Mouse (Mus musculus): Measurements from ENCODE around the gene Gfra4.

The Gfra4 gene

GRCm38 (mm10) chr2:131042988-131043387, at the start of gene Gfra4:
Gene Gfra4, minus strand, starts transcription at chr2:131043088.
- DNase-seq (ENCODE audit: low spot score): no peak

GRCm38 (mm10) chr2:131090852-131091251, 48.0 kb upstream of the Gfra4 start:
- no peak for DNase-seq (ENCODE audit: low spot score)

- no peak for DNase-seq (ENCODE audit: low spot score)
Observed at GRCm38 (mm10) chr2:131089634-131090033, 46.7 kb upstream of the Gfra4 start.

DNA sequence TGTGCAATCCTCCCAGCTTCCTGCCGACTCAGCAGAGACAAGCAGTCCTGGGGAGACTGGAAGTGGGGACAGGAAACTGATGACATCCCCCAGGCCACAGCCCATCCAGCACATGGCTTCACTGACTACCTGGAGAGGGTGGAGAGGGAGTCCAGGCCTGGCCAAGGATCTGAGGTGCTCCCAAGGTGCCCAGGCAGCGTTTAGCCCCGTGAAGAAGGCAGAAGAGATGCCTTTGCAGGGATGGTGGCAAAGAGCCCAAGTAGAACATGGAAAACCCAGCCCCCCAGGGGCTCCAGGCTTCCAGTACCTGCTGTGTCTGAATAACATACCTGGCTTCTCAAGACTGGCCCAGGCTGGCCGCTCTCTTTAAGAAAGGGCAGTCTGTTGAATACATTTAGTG, 45.7 kb upstream of the Gfra4 start:
- DNase-seq (ENCODE audit: low spot score): no peak

- no peak for DNase-seq (ENCODE audit: low spot score)
Observed at GRCm38 (mm10) chr2:131086667-131087390, 43.9 kb upstream of the Gfra4 start, which contains the start of gene Siglec1. Gene Siglec1, minus strand, starts transcription at chr2:131086765.

GRCm38 (mm10) chr2:131084206-131084605, 41.3 kb upstream of the Gfra4 start:
- DNase-seq (ENCODE audit: low spot score): no peak

DNA sequence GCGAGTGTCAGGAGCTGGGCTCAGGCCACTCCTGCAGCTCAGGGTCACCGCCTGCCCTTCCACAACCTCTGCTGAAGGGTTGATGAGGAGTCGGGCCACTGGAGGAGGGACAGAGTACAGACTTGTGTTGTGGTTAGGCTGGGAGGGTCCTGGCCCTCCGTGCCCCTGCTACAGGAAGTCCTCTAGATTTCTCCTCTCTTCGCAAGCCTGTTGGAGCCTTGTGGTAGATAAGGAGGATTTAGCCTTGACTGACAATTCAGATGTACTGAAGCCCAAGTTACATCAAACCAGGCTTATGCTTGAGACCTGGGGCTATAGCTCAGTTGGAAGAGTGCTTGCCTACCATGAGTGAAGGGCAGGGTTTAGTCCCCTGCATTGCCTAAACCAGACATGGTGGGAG, 37.6 kb upstream of the Gfra4 start:
- DNase-seq (ENCODE audit: low spot score): no peak

GRCm38 (mm10) chr2:131072536-131072935, 29.6 kb upstream of the Gfra4 start:
- DNase-seq (ENCODE audit: low spot score): no peak

GRCm38 (mm10) chr2:131067481-131067880, 24.6 kb upstream of the Gfra4 start:
- DNase-seq (ENCODE audit: low spot score): no peak

DNA sequence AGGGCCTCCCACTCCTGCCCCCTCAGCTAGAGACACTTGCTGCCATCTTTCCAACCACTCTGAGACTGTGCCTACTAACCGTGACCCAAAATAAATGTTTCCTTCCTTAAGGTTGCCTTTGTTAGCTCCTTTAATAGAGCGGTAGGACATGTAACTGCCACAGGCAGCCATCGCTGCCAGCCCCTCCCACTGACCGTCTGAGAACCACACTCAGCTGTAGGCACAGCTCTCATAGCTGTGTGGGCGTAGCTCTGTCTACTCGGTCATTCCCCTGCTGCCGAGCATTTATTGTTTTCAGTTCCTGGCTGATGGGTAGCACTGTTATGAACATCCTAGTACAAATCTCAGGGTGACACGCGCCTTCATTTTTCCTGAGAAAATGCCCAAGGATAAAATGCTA, 23.5 kb upstream of the Gfra4 start:
- no peak for DNase-seq (ENCODE audit: low spot score)

DNA sequence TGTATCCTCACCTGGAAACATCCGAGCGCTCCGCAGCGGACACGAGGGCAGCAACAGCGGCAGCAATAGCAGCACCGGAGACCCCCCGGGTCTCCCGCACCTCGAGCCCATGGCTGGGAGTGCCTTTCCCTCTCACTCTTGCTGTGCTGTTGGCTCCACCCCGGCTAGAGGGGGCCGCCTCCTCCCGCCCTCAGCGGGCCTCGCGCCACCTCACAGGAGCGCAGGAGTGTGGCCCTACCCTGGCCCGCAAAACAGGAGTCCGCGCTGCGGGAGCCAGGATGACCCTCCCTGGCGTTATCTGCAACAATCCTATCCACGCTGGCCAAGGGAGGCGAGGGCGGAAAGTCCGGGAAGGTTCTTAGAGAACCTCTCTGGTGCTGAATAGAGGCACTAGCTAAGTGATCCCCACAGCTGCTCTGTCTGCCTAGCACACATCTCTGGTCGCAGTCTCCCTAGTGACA, 20.5 kb upstream of the Gfra4 start, which contains the start of gene Adam33:
Gene Adam33 (minus strand): TSS at position 411 of the 461 bp plus-strand sequence.
- no peak for DNase-seq (ENCODE audit: low spot score)

DNA sequence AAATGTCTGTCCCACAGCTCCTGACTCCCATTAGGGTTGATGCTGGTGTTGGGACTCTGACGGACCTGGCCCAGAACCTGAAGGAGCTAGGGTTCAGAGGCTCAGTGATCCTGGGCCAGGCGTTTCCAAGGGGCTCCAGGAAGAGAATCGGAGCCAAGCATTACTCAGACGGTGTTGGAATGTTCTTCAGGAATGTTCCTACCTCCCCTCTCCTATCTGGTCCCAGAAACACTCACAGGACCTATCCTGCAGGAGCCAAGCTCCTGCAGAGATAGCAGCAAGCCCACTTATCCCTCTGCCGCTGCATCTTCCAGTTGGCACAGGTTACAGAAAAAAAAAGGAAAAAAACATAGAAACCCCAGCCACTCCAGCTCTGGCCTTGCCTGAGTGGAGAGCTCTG, 18.7 kb upstream of the Gfra4 start:
- no peak for DNase-seq (ENCODE audit: low spot score)

DNA sequence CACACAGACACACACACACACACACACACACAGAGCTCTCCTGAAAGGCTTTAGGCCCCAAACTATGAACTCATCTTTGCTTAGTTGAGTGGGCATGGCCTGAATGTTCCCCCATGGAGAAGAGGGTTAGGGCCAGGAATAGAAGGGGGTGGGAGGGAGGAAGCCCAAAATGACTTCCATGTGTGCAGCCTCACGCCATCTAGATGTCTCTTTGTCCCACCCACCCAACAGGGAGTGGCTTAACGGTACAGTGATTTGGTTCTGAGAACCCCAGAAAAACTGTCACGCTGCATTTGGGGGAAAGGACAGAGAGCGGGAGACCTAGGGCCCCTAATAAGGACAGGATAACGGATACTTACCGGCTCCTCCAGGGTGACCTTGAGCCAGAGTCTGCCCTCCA, 17.9 kb upstream of the Gfra4 start:
- DNase-seq (ENCODE audit: low spot score): peak; percentile 52

DNA sequence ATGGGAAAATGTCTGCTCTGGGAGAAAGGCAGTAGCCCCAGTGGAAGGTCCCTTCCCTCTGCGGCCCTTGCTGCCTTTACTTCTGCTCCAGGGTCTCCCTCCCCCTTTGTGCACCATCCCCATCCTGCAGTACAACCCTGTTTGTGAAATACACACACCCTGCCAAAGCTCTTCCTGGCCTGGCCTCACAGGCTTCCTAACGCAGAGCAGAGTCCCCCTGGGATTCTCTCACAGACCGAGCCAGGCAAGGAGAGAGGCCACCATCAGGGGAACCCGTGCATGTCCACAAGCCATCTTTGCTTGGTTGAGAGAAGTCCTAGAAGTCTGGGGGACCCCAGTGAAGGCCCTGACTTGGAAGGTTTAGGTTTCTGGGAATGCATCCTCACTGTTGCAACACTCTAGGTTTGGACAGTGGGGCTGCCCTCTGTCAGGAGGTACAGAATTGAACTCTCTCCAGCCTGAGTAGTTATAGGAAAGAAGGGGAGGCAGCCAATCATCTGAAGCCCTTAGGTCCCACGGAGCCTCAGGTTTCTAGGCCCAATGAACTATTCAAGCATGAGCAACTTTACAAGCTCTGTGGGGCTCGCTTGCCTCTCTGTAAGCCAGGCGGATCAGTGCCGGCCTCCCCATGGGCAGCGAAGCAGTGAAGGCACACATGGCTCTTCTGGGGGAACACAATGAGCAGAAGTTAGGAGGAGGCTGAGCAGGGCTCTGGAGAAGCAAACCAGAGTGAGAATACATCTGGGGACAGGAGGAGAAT, 17.1 kb upstream of the Gfra4 start:
- no peak for DNase-seq (ENCODE audit: low spot score)

DNA sequence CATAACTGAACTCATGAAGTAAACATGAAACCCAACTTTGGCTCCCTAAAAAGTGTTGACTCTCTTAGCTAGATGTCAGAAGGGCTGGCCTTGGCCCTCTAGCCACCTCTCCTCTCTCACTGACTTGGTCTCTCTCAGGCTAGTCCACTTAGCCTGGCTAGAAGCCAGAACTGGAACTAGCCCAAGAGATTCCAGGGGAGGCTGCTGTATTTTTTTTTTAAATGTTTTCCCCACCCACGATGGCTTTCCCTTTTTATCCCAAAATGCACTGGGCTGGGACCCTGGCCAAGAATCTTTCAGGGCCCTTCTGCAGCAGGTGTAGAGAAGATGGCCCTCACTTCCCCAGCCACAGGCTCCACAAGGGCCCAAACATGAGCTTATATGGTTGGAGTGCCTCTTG, 16.5 kb upstream of the Gfra4 start:
- no peak for DNase-seq (ENCODE audit: low spot score)

GRCm38 (mm10) chr2:131058672-131059071, 15.8 kb upstream of the Gfra4 start:
- no peak for DNase-seq (ENCODE audit: low spot score)

DNA sequence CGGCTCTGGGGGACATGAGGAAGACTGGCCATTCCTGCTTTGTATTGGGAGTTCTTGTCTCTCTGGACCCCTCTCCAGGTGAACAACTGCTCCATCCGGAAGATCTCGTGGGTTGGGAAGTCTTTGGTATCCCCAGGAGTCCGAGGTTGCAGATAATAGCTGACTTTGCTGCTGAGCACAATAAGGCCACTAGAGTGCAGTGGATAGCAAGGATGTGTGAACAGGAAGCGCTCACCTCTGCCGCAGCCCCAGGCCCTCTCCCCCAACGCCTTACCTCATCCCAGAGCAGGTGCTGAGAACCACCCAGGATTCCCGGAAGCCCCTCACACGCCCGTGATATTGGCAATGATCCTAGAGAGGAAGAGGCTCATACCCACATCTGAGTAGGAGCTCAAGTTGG, 13.3 kb upstream of the Gfra4 start:
- peak; percentile 77 for DNase-seq (ENCODE audit: low spot score)

GRCm38 (mm10) chr2:131055631-131056030, 12.7 kb upstream of the Gfra4 start:
- DNase-seq (ENCODE audit: low spot score): peak; percentile 83

GRCm38 (mm10) chr2:131054646-131055264, 11.9 kb upstream of the Gfra4 start:
- DNase-seq (ENCODE audit: low spot score): no peak

DNA sequence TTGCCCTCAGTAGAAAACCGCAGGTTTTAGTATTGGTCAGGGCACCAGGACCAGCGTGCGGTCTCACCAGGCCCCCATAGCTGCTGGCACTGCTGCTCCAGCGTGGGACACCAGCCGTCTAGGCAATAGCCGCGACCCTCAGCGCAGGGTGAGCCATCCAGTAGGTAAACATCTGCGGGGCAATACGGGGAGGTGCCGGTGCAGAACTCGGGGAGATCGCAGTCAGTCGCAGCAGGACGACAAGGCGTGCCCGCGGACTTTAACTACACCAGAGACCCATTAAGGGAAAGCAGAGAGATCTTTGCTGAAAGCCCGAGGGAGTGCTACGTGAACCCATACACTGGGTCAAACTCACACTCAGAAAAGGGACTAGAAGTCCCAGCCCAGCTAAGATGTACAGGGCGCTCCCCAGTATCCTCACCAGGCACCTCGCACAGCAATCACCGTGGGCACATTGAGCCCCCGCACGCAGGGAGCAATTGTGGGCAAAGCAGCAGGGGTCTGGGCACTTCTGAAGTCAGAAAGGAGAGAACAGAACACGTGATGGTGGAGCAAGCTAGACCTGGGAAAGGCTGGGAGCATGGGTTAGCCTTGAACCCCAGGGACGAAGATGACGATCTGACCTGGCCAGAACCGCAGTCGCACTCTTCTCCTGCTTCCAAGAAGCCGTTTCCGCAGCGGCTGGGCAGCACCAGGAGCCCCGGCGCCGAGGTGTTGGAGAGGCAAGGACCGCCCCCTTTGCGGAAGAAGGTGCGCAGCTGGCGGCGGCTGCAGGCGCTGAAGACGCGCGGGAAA, 11.2 kb upstream of the Gfra4 start:
- DNase-seq (ENCODE audit: low spot score): peak; percentile 58

- no peak for DNase-seq (ENCODE audit: low spot score)
Observed at GRCm38 (mm10) chr2:131052862-131053418, 10.1 kb upstream of the Gfra4 start.

DNA sequence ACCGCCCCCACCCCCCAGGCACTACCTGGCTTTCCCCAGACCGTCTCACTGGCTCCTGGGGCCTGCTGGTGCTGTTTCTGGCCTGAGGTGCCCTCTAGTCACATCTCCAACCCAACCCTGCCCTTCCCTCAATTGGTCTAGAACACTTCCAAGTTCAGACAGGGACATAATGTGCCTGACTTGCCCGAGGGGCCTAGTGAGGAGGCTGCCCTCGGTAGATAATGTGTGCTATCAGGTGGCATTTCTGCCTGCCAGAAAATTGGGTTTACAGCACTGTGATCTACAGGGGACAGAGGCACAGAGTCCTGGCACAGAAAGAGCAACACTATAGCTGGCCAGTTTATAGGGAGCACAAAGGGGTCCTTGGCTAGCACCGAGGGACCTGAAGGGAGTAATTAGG, 9.2 kb upstream of the Gfra4 start:
- DNase-seq (ENCODE audit: low spot score): no peak

Measured in embryo, embryonic 10 days (tissue).